Mouse (Mus musculus): ENCODE measurements around the gene Kcnj4.
"Not testable (repeated sequence)": the region's sequence is repeated elsewhere in the genome, so short reads cannot be mapped to it uniquely, and the experiment has no call there.

Kcnj4 gene

DNA sequence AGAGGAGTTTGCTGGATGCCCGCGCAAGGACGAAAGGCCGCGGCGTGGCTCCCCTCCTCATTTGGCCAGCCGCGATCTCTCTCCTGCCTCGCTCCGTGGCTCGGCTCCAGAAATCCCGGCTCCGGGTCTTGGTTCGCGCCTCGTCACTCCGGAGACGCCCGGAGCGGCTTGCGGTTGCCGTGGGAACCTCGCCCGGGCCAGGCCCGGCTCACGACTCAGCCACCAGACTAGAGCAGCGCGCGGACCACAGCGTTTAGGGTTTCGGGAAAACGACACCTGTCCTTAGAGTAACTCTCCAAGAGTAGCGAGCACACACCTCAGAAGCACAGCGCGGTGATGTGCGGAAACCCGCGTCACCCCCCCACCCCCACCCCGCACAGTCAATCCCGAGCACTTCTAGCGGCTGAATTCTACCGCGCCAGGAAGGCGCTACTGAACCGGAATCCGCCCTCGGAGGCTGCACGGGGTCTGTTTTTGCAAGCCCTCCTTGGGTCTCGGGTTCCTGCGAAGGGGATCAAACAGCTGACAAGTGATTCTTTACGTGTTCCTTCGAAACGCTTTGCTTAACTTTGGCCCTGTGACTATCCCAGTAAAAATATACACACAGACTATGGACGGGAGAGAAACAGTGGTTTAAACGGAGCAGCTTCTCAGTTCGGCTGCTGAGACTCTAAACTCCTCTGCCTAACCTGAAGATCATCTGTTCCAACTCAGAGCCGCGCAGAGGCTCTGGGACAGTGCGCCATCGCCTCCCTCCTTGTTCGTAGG is 6.7 kb upstream of the Kcnj4 start:
- DNase-seq (ENCODE audit: extremely low read depth, low read depth), result no peak

DNA sequence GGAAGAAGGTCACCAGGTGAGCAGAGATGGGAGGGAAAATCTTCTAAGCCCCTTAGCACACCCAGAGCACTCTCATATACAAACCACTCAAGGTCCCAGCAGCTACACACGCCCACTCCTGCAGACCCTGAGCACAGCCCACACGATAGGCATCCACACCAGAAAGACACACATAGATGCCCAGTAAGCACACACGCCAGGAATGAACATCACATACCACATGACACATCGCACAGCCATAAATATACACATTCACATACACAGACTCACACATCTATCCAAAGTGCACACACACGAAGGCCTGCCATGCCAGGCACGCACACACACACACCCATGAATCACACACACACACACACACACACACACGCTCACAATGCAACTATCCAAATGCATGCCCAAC is 5.4 kb upstream of the Kcnj4 start:
- no peak for DNase-seq (ENCODE audit: extremely low read depth, low read depth)

DNA sequence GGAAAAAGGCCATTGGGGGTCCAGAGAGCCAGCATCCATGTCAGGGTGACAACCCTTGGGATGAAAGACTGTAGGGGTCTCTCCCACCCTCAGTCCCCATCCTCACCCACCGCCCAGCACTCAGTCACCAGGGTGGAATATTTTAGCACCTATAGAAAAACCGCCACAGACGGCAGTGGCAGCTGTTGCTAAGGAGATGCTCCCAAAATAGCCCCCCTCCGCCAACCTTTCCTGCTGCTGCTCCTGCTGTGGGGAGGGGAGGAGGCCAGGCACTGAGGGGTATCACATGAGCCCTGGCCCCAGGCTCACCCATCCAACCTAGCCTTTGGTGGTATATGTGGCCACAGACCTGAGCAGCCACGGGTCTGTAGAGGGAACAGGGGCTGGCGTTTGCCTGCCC is 5.0 kb upstream of the Kcnj4 start:
- DNase-seq (ENCODE audit: extremely low read depth, low read depth), result no peak

DNA sequence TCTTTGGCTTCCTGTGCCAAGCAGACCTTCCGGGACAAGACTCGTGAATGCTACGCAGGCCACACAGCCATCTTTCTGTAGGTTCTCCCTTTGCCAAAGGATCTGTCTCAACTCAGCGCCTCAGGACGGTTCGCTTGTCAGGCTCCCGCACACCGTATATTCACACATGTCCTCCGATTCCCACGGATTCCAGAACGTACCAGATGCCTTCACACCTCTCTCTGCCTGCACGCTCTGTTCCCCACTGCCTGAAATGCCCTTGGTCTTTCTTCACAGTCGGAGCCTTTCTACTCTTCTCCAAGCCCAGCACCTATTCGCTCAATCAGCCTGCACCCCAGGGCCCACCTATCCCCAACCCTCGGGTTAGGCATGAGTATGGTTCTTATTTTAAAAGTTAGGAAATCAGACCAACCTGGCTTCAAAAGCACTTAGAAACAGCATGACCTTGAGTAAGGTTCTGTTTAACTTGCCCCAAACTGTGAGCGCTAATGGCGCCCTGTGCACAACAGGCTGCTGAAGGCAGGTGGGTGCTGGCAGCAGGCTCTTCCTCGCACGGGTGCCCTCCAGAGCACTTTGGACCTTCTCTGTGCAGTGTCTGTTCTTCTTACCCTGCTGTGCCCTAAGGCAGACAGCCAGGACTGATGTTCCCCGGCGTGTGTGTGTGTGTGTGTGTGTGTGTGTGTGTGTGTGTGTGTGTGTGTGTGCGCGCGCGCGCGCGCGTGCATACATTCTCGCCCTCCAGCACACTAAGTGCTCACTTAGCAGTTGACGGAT is 2.2 kb upstream of the Kcnj4 start:
- no peak for DNase-seq (ENCODE audit: extremely low read depth, low read depth)

DNA sequence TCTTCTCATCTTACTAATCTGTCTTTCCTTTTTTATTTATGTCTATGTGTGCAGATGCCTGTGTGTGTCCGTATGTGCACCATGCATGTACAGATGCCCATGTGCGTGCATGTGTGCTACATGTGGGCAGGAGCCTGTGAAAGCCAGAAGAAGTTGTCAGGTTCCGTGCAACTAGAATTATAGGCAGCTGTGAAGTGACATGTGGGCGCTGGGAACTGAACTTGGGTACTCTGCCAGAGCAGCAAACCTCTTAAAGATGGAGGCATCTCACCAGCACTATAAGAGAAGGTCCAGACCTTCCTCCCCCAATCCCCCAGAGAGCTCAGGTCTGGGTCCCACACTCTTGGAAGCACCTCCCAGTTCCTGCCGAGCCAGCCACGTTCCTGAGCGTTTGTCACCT is 1.4 kb upstream of the Kcnj4 start:
- DNase-seq (ENCODE audit: extremely low read depth, low read depth), result no peak

DNA sequence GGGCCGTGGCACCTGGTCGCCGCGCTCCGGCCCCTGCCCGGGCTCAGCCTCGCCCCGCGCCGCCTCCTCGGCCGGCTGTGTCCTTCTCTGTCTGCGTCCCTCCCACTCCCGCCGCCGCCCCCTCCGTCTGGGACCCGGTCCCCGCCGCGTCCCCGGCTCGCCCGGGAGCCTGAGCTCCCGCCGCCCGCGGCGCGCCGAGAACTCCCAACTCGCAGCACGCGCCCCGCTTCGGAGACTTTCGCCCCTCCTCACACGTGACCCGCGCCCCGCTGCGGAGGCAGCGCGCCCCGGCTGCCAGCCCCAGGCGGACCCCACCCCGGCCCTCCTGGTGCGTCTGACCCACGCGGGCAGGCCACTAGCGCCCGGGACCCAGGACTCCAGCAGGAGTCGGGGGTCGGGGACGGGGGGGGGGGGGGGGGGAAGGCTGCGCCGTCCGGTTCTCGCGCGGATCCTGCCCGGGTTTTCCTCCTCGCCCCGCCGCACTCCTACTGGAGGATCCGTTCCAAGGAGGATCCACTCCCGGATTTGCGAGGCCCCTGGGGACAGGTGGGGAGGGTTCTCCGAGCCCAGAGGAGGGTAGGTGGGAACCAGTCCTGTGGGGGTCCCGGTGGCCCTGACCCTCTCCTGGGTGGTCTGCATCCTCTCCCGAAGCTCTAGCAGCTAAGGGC is 709 bp upstream of the Kcnj4 start:
- DNase-seq (ENCODE audit: extremely low read depth, low read depth), result no peak

DNA sequence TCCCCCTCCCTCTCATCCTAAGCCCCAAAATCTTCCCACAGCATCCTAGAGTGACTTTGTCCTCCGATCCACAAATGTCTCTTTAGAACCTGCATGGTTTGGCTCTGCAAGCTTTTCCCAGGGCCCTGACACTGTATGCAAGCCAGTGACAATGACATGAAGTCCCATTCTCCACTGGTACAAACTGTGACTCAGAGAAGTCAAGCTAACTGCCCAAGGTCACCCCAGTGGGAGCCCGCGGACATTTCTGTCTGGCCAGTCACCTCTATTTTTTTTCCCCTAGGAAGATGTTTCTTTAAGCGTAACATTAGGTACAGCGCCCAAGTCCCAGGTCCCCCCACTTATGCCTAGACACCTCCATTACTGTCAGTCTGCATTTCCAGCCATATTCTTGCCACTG is 1.6 kb downstream of the Kcnj4 start:
- DNase-seq (ENCODE audit: extremely low read depth, low read depth), result no peak

DNA sequence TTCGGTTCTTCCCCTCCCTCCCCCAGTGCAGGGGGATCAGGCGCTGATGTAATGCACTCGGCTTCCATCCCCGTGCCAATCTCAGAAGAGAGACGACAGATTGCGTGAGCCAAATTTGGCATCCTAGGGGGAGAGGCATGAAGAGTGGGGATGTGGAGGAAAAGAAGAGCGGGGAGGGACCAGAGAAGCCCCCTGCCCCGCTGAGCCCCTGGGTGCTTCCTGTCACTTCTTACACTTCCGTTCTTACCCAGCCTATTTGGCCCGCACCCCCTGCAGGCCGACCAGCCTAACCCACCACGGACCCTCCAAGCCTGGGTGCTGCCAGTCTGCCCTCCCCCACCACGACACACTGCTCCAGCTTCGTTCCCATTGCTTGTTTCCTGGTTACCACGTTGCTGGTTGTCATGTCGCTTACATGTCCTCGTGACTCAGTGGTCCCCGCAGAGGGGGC is 2.1 kb downstream of the Kcnj4 start:
- DNase-seq (ENCODE audit: extremely low read depth, low read depth), result no peak

DNA sequence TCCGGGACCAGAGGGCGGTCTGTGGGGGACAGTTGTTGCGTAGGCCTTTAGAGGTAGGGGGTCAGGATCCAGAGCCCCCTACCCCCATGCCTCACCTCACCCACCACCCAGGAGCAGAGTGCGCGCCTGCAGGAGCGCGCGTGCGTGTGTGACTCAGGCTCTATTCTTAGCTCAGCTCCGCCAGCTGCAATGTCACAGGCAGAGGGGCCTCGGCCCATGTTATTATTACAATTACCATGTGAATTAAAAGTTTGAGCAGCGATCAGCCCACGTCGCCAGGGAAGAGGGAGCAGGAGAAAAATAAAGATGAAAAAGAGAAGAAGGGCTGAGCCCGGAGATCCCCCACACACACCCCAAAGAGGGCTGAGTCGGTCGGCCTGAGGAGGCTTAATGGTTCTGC is 4.9 kb downstream of the Kcnj4 start:
- DNase-seq (ENCODE audit: extremely low read depth, low read depth), result no peak

DNA sequence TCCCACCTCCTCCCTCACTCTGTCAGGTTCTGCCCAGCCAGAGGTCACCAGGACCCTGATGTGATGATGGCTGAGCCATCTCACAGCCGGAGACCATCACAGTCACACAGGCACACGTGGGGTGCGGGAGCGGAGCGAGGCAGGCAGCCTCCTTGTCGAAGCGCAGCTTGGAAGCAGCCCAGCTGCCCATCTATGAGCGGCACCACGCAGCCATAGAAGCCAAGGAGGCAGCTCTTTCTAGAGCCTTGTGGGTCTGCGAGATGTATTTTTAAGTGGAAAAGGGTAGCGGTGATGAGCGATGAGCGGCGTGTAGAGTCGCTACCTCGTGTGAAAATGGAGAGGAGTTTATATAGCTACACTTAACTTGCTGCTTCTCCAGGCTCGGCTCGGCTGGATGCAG is 11.5 kb downstream of the Kcnj4 start:
- no peak for DNase-seq (ENCODE audit: extremely low read depth, low read depth)

DNA sequence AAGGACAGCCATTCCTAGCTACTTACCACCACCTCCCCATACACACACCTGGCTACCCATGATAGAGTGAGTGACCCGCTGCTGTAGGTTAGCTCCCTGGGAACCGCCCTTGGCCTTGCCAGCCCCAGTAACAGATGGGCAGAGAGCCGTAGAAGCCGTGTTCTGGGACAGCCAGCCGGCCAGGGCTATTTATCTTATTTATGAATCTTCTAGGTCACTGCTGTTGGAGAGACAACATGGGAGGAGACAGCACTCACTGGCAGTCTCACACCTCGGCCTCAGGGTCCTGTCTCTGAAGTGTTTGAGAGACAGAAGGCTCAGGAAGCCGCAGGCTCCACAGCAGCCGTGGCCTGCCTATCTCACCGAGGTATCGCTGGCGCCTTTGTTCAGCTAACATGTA is 15.6 kb downstream of the Kcnj4 start:
- DNase-seq (ENCODE audit: extremely low read depth, low read depth), result no peak

DNA sequence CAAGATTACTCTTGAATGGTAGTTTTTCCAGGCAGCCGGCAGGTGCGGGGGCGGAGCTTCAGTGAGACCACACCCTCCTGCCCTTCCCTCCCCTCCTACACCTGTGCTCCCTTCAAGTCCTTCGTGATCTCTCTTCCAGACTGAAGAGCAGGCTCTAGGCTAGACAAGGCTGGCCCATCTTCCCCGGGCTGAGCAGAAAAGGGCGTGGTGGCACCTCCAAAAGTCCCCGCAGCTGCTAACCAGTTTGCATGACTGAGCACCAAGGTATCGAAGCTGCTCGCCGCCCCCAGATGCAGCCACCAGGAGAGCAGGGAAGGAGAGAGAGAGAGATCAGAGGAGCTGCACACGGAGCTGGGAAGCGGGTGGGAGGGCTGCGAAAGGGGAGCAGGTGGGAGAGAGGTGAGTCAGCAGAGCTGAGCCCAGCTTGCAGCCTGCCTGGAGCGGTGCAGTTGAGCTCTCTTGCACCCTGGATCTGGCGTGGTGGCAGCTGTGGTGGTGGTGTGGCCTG is 23.8 kb downstream of the Kcnj4 start:
- DNase-seq (ENCODE audit: extremely low read depth, low read depth), result no peak

DNA sequence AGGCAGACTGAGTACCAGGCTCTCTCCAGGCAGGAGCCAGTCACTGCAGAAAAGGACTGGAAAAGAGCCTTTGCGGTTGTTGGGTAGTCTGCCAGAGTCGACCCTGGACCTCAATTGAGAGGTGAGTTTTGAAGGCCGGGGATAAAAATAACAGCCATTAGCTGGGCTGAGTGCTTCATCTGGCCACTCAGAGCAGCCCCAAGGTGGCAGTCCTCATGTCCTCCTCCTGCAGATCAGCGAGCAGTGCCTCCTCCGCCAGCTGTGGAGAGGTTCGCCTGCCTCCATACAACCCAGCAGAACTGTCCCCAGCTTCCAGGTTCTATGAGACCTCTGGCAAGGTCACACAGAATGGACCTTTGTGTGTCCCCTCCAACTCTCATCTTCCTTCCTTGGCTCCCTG is 27.8 kb downstream of the Kcnj4 start:
- no peak for DNase-seq (ENCODE audit: extremely low read depth, low read depth)

DNA sequence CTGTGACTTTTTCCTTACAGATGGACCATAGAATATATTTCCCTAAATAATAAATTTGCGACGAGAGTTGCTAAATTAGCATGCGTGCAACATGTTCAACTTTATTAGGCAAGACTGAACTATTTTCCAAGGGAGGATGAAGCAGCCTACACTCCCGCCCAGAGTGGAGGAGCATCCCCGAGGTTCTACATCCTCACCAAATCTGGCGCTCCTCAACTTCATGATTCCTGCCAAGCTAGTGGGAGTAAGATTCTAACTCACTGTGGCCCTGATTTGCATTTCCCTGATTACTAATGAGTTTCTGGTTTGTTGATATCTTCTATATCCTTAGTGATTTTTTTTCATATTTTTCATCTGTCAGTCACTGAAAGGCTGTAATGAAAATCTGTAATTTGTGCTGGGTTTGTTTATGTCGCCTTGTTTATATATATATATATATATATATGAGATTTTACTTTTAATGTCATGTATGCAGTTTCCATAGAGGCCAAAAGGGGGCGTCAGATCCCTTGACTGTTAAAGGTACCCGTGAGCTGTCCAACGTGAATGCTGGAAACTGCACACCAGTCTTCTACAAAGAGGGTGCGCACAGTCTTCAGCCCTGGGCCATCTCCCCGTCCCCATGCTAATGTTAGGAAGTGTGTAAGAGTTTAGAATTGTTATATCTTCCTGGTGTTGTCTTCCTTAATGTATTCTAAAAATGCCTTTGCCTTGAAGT is 31.2 kb downstream of the Kcnj4 start:
- DNase-seq (ENCODE audit: extremely low read depth, low read depth), result no peak

DNA sequence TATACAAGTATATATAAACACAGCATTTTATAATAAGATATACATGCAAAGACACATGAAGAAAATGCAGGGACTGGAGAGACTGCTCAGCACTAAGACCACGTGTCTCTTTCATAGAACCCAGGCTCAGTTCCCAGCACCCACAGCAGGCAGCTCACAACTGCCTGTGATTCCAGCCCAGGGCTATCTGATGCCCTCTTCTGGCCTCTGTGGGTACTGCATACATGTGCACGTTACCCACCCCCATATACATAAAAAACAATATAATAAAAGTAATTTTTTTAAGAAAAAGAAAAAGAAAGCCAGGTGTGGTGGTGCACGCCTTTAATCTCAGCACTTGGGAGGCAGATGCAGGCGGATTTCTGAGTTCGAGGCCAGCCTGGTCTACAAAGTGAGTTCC is 32.0 kb downstream of the Kcnj4 start:
- DNase-seq (ENCODE audit: extremely low read depth, low read depth), result no peak

DNA sequence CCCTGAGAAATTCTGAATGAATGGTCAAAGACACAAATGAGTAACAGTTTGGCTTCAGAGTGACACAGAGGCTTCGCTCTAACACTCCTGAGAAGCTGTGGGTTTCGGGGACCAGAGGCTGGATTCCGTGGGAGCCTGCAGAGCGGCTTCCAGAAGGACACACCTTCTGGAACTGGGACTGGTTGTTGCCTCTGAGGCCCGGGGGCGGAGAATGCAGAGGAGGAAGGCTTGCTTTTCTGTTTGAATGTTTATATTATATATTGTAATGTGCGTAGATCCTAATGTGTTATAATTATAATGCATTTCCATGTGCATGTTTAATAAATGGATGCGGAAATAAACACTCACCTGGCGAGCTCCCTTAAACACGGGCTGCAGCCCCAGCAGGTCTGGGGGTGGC is 33.9 kb downstream of the Kcnj4 start:
- no peak for DNase-seq (ENCODE audit: extremely low read depth, low read depth)

DNA sequence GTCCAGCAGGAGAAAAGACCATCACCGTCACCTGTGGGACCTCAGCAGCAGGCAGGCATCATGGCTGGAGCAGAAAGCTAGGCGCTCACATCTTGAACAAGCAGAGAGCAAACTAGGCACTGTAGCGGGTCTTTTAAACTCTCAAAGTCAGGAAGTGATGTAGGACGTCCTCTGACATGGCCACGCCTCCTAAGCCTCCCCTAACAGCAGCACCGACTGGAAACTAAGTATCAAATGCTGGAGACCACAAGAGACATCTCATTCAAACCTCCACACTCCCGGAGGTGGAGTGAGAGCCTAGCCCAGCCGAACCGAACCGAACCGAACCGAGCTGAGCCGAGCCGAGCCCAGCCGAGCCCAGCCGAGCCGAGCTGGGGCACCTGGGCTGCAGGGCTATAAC is 34.5 kb downstream of the Kcnj4 start:
- DNase-seq (ENCODE audit: extremely low read depth, low read depth), result no peak

DNA sequence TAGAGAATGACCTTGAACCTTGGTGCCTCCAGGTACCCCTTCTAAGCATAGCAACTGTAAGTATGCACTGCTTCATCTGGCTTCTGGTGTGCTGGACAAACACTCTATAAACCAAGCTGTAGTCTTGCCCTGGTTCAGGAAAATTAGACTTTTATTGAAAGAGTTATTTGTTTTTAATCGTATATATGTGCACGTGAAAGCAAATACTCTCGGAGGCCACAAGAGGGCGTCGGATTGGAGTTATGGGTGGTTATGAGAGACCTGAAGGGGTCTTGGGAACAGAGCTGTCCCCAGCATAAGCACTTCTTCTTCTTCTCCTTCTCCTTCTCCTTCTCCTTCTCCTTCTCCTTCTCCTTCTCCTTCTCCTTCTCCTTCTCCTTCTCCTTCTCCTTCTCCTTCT is 35.5 kb downstream of the Kcnj4 start:
- no peak for DNase-seq (ENCODE audit: extremely low read depth, low read depth)

DNA sequence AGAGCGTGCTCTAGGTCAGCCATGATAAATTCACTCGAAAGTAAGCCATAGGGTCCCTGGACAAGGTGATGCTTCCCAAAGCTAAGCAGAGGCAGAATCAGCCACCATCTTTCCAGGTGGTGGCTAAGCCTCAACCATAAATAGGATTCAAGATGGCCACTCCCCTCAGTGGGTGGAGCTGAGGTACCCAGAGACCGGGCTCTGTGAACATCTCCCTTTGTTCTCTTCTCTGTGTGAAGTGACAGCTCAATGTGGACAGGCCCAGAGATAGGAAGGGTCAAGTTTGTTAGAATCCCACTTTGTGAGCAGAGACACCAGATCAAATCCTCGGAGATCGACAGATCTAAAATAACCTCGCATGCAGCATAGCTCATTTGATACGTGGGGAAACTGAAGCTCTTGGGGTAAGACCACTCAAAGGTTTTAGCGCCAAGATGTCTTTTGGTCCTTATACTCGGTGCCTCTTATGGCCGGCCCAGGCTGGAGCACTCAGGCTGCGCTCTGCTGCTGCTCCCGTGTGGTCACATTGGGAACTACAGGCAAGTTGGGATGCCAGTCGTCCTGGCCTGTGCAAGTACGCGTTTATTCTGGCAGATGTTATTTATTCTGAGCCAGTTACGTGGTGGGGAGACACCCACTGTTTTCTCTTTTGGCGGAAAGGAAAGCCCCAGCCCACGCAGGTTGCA is 38.3 kb downstream of the Kcnj4 start:
- peak; percentile 46 for DNase-seq (ENCODE audit: extremely low read depth, low read depth)

DNA sequence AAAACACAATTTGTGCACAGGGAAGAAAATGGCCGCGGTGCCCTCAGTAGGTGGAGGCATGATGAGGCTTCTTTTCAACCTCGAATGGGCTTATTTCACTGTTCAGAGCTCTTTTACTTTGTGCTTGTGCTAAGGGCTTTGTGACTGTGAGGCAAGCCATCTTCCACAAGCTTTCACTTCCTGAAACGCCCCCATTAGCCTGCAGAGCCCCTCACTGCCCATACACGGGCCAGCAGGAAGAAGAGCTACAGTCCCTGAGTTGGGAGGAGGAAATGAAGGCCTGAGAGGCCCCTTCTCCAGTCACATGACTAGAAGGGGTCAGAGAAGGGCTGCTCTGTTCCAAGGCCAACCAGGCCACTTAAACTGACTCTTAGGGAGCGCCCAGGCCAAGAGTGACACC is 48.5 kb downstream of the Kcnj4 start:
- DNase-seq (ENCODE audit: extremely low read depth, low read depth), result no peak

DNA sequence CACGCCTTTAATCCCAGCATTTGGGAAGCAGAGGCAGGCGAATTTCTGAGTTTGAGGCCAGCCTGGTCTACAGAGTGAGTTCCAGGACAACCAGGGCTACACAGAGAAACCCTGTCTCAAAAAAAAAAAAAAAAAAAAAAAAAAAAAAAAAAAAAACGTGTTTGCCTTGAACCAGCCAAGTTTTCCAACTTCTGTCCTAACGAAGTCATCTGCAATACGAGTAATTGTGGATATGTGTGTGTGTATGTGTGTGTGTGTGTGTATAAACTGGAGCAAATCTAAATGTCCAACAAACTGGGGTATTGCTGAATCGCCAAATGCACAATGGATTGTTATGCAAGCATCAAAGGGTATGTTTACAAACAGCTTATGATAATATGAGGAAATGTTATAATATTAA is 48.9 kb downstream of the Kcnj4 start:
- DNase-seq (ENCODE audit: extremely low read depth, low read depth), result not testable (repeated sequence)
